Mouse (Mus musculus) ES-Bruce4 (cell line): ENCODE data around the gene Fam214b.
A peak's percentile ranks its signal among the peaks of the same experiment; 100 is the strongest.

ENCODE experiments used
- CTCF ChIP-seq: IDR thresholded peaks from one replicate; pipeline ENCODE4 v1.8.1; 2011; ENCODE audit warnings: low read depth, low read length
- POLR2A ChIP-seq: IDR thresholded peaks from one replicate; pipeline ENCODE4 v1.8.1; 2011; ENCODE audit warnings: low read length; ENCODE audit not compliant: insufficient read depth

GRCm38 (mm10) chr4:43025084-43025960 is 20.7 kb downstream of the Fam214b start, which contains the start of gene Pigo:
- TF ChIP-seq CTCF (peak; percentile 83), POLR2A (peak; percentile 43)
